Mouse (Mus musculus) limb, embryonic 12.5 days (tissue): ENCODE results near the gene Slc35f4. TPM values are rescaled to one million over a fixed set of nuclear protein-coding genes. Genes with fewer than 3 reads are reported as not detected.

Experiments used
- ATAC-seq: fragments of 200-750 bp; cut with Nextera tagmentation; 2 replicates; pipeline ENCODE4 v1.8.0; 2017; ENCODE audit warnings: low read depth, moderate TSS enrichment; ENCODE audit not compliant: insufficient number of reproducible peaks, insufficient read depth, low FRiP score, low TSS enrichment
- H3K27ac ChIP-seq: fragments of 300-500 bp; sonication (generic); 2 replicates; pipeline ENCODE4 v1.5.1; 2016; ENCODE audit warnings: mild to moderate bottlenecking, moderate library complexity
- H3K27me3 ChIP-seq: fragments of 300-500 bp; sonication (generic); 2 replicates; pipeline ENCODE4 v1.6.1; 2016; ENCODE audit warnings: mild to moderate bottlenecking, moderate library complexity
- H3K36me3 ChIP-seq: fragments of 300-500 bp; sonication (generic); 2 replicates; pipeline ENCODE4 v1.6.1; 2016; ENCODE audit warnings: mild to moderate bottlenecking, moderate library complexity
- H3K4me1 ChIP-seq: fragments of 300-500 bp; sonication (generic); replicated peaks from 2 replicates; pipeline ENCODE4 v1.6.1; 2016
- H3K4me2 ChIP-seq: fragments of 300-500 bp; sonication (generic); 2 replicates; pipeline ENCODE4 v1.6.1; 2016; ENCODE audit warnings: mild to moderate bottlenecking, moderate library complexity
- H3K4me3 ChIP-seq: fragments of 300-500 bp; sonication (generic); replicated peaks from 2 replicates; pipeline ENCODE4 v1.5.1; 2016; ENCODE audit warnings: mild to moderate bottlenecking
- H3K9ac ChIP-seq: fragments of 300-500 bp; sonication (generic); replicated peaks from 2 replicates; pipeline ENCODE4 v1.6.1; 2016; ENCODE audit warnings: mild to moderate bottlenecking, moderate library complexity
- H3K9me3 ChIP-seq: fragments of 300-500 bp; sonication (generic); 2 replicates; pipeline ENCODE4 v1.6.1; 2016; ENCODE audit warnings: mild to moderate bottlenecking, moderate library complexity
- WGBS: fragments of 180-500 bp; shearing (Covaris S2); methylation state at CpG from one replicate; pipeline ENCODE4 v1.1.7; 2016; 5-methylcytosine and 5-hydroxymethylcytosine counted together
- polyA plus RNA-seq: library from polyadenylated mRNA; unstranded; fragments of >200 nt; fragmentation: Nextera tagmentation; extraction: Ambion mirVana; gene quantifications from 2 replicates; pipeline ENCODE4 v1.2.1, GENCODE M21; 2016

The Slc35f4 gene
- polyA plus RNA-seq, 1 experiment from 2014 or later, result not detected

- Histone ChIP-seq H3K4me2 (no peak overlapping the region), H3K27me3 (no peaks in the 10 kb centered on the region), H3K27ac (no peak overlapping the region), H3K9ac (no peak overlapping the region), H3K36me3 (no peaks in the 10 kb centered on the region), H3K4me1 (no peaks in the 10 kb centered on the region), H3K9me3 (no peaks in the 10 kb centered on the region), H3K4me3 (no peak overlapping the region)
- WGBS, result 73% methylated on average over 7 of the region's 7 CpGs
- no peak for ATAC-seq
Observed at GRCm38 (mm10) chr14:49348164-49348896, 177.5 kb downstream of the Slc35f4 start.

GRCm38 (mm10) chr14:49345835-49346234 lies 180.0 kb downstream of the Slc35f4 start:
- H3K9me3 ChIP-seq, result no peaks in the 10 kb centered on the region
- H3K4me3 ChIP-seq, result no peak overlapping the region
- H3K4me2 ChIP-seq, result no peak overlapping the region
- WGBS, result 90% methylated on average over 2 of the region's 2 CpGs
- no peak overlapping the region for H3K27ac ChIP-seq
- no peak for ATAC-seq
- no peaks in the 10 kb centered on the region for H3K27me3 ChIP-seq
- no peaks in the 10 kb centered on the region for H3K36me3 ChIP-seq
- no peaks in the 10 kb centered on the region for H3K4me1 ChIP-seq
- H3K9ac ChIP-seq, result no peak overlapping the region

- Histone ChIP-seq H3K9ac (no peak overlapping the region), H3K27ac (no peak overlapping the region), H3K4me1 (no peaks in the 10 kb centered on the region), H3K27me3 (no peaks in the 10 kb centered on the region), H3K36me3 (no peaks in the 10 kb centered on the region), H3K4me3 (no peak overlapping the region), H3K4me2 (no peak overlapping the region), H3K9me3 (no peaks in the 10 kb centered on the region)
- 53% methylated on average over 4 of the region's 4 CpGs for WGBS
- ATAC-seq, result no peak
Observed at GRCm38 (mm10) chr14:49337011-49337410, 188.8 kb downstream of the Slc35f4 start.

- Histone ChIP-seq H3K4me3 (no peak overlapping the region), H3K4me1 (no peaks in the 10 kb centered on the region), H3K36me3 (no peaks in the 10 kb centered on the region), H3K27ac (no peak overlapping the region), H3K9ac (no peak overlapping the region), H3K9me3 (no peaks in the 10 kb centered on the region), H3K4me2 (no peak overlapping the region), H3K27me3 (no peaks in the 10 kb centered on the region)
- WGBS, result 77% methylated on average over 2 of the region's 2 CpGs
- ATAC-seq, result no peak
Observed at GRCm38 (mm10) chr14:49333841-49334240, 192.0 kb downstream of the Slc35f4 start.

- 24% methylated on average over 5 of the region's 5 CpGs for WGBS
- Histone ChIP-seq H3K4me1 (no peaks in the 10 kb centered on the region), H3K9me3 (no peaks in the 10 kb centered on the region), H3K27ac (no peak overlapping the region), H3K4me3 (no peak overlapping the region), H3K36me3 (no peaks in the 10 kb centered on the region), H3K9ac (no peak overlapping the region), H3K4me2 (no peak overlapping the region), H3K27me3 (no peaks in the 10 kb centered on the region)
- no peak for ATAC-seq
Observed at GRCm38 (mm10) chr14:49316493-49316894, 209.4 kb downstream of the Slc35f4 start.

GRCm38 (mm10) chr14:49313981-49314380 lies 211.9 kb downstream of the Slc35f4 start:
- Histone ChIP-seq H3K4me3 (no peak overlapping the region), H3K9me3 (no peaks in the 10 kb centered on the region), H3K4me2 (no peak overlapping the region), H3K27me3 (no peaks in the 10 kb centered on the region), H3K36me3 (no peaks in the 10 kb centered on the region), H3K4me1 (no peaks in the 10 kb centered on the region), H3K27ac (no peak overlapping the region), H3K9ac (no peak overlapping the region)
- WGBS, result 81% methylated on average over 7 of the region's 7 CpGs
- no peak for ATAC-seq

- H3K27ac ChIP-seq, result no peak overlapping the region
- no peak overlapping the region for H3K4me3 ChIP-seq
- no peak overlapping the region for H3K9ac ChIP-seq
- H3K4me2 ChIP-seq, result no peak overlapping the region
- H3K4me1 ChIP-seq, result no peaks in the 10 kb centered on the region
- no peaks in the 10 kb centered on the region for H3K36me3 ChIP-seq
- H3K9me3 ChIP-seq, result no peaks in the 10 kb centered on the region
- no peaks in the 10 kb centered on the region for H3K27me3 ChIP-seq
- WGBS, result 67% methylated on average over 8 of the region's 8 CpGs
- no peak for ATAC-seq
Observed at GRCm38 (mm10) chr14:49313376-49313775, 212.5 kb downstream of the Slc35f4 start.

- H3K9me3 ChIP-seq, result no peaks in the 10 kb centered on the region
- H3K4me3 ChIP-seq, result no peak overlapping the region
- H3K4me1 ChIP-seq, result no peaks in the 10 kb centered on the region
- H3K27ac ChIP-seq, result no peak overlapping the region
- H3K27me3 ChIP-seq, result no peaks in the 10 kb centered on the region
- H3K36me3 ChIP-seq, result no peaks in the 10 kb centered on the region
- whole genome bisulfite sequencing, result 58% methylated on average over 1 of the region's 1 CpGs
- no peak overlapping the region for H3K4me2 ChIP-seq
- H3K9ac ChIP-seq, result no peak overlapping the region
- ATAC-seq, result no peak
Observed at GRCm38 (mm10) chr14:49311548-49311947, 214.3 kb downstream of the Slc35f4 start.

- Histone ChIP-seq H3K27ac (no peak overlapping the region), H3K4me3 (no peak overlapping the region), H3K9me3 (no peaks in the 10 kb centered on the region), H3K36me3 (no peaks in the 10 kb centered on the region), H3K9ac (no peak overlapping the region), H3K27me3 (no peaks in the 10 kb centered on the region), H3K4me2 (no peak overlapping the region), H3K4me1 (peaks cover 3% of the 10 kb centered on the region)
- WGBS, result 59% methylated on average over 5 of the region's 5 CpGs
- no peak for ATAC-seq
Observed at GRCm38 (mm10) chr14:49311091-49311492, 214.8 kb downstream of the Slc35f4 start.

- Histone ChIP-seq H3K27ac (no peak overlapping the region), H3K27me3 (no peaks in the 10 kb centered on the region), H3K9me3 (no peaks in the 10 kb centered on the region), H3K36me3 (no peaks in the 10 kb centered on the region), H3K4me2 (no peak overlapping the region), H3K4me3 (no peak overlapping the region), H3K4me1 (peaks cover 5% of the 10 kb centered on the region), H3K9ac (no peak overlapping the region)
- ATAC-seq, result no peak
- 78% methylated on average over 2 of the region's 2 CpGs for WGBS
Observed at GRCm38 (mm10) chr14:49309670-49310069, 216.2 kb downstream of the Slc35f4 start.

- no peaks in the 10 kb centered on the region for H3K9me3 ChIP-seq
- H3K27me3 ChIP-seq, result no peaks in the 10 kb centered on the region
- H3K27ac ChIP-seq, result no peak overlapping the region
- no peaks in the 10 kb centered on the region for H3K36me3 ChIP-seq
- H3K4me2 ChIP-seq, result no peak overlapping the region
- peaks cover 5% of the 10 kb centered on the region for H3K4me1 ChIP-seq
- ATAC-seq, result no peak
- H3K9ac ChIP-seq, result no peak overlapping the region
- no peak overlapping the region for H3K4me3 ChIP-seq
- 76% methylated on average over 1 of the region's 1 CpGs for WGBS
Observed at GRCm38 (mm10) chr14:49308591-49308990, 217.3 kb downstream of the Slc35f4 start.

GRCm38 (mm10) chr14:49307842-49308241 lies 218.0 kb downstream of the Slc35f4 start:
- Histone ChIP-seq H3K27ac (no peak overlapping the region), H3K4me1 (peaks cover 5% of the 10 kb centered on the region), H3K4me3 (no peak overlapping the region), H3K36me3 (no peaks in the 10 kb centered on the region), H3K9ac (no peak overlapping the region), H3K4me2 (no peak overlapping the region), H3K27me3 (no peaks in the 10 kb centered on the region), H3K9me3 (no peaks in the 10 kb centered on the region)
- WGBS, result 75% methylated on average over 3 of the region's 3 CpGs
- ATAC-seq, result no peak
